27 mouse cellular contexts compared by ENCODE assay signal in genomic region chr16:38363657-38364056, GRCm38 (mm10). TPM values are rescaled to one million over a fixed set of nuclear protein-coding genes. Genes with fewer than 3 reads are reported as not detected.
DNase-seq lines count a peak whose midpoint lies in the region; ATAC-seq and TF ChIP-seq lines count a peak whose summit lies in the region.
"Had no signal": no experiment of that assay in that cellular context is flagged by ENCODE, and none has a peak within 500 bp of the region (broad histone marks: within the 10 kb centered on the region; RNA-seq: fewer than 3 reads in every experiment).

No protein-coding gene starts in this region.

- intact Hi-C loops in gastrocnemius, adult 2 months (cut with DNase I), result loop anchor here (5.0 kb wide), 1 partner anchor 34 kb away; no protein-coding TSS in a partner anchor
- intact Hi-C loops in gastrocnemius, postnatal 14 days (cut with DNase I; ENCODE audit: low total_unique reads), result no loop called here

- TF ChIP-seq CTCF in gastrocnemius, adult 2 months (IDR thresholded peaks at IDR 0.05), result no peak

- ATAC-seq in liver, embryonic 11.5 days (replicated peaks; ENCODE audit: low FRiP score), result no peak
- ATAC-seq in liver, embryonic 12.5 days, result no peak
- ATAC-seq in stomach, embryonic 16.5 days (ENCODE audit: insufficient read depth, low FRiP score), result no peak
- ATAC-seq: CD4-positive, CD25-positive, alpha-beta regulatory T cell, adult 4 months had no signal

- H3K9ac ChIP-seq in liver, embryonic 11.5 days (ENCODE audit: low read depth, low read length), result no peak overlapping the region
- H3K9ac ChIP-seq in liver, embryonic 12.5 days, result no peak overlapping the region
- H3K9ac ChIP-seq in stomach, embryonic 16.5 days (ENCODE audit: low read length), result no peak overlapping the region
- H3K9ac ChIP-seq: hindbrain, embryonic 15.5 days; limb, embryonic 15.5 days had no signal

- H3K4me1 ChIP-seq in liver, embryonic 11.5 days (replicated peaks; ENCODE audit: control insufficient read depth, insufficient read depth, low read length), result peaks cover 23% of the 10 kb centered on the region
- H3K4me1 ChIP-seq in liver, embryonic 12.5 days, result peaks cover 65% of the 10 kb centered on the region
- peaks cover 7% of the 10 kb centered on the region; the same call in 1 of the 2 replicates for H3K4me1 ChIP-seq in stomach, embryonic 16.5 days (ENCODE audit: control insufficient read depth, insufficient read depth, low read length)
- peaks cover 21% of the 10 kb centered on the region for H3K4me1 ChIP-seq in limb, embryonic 10.5 days

- H3K27ac ChIP-seq in gastrocnemius, adult 2 months, result peak overlapping the region; percentile 92
- no peak overlapping the region for H3K27ac ChIP-seq in liver, embryonic 11.5 days (ENCODE audit: low read depth, low read length)
- no peak overlapping the region for H3K27ac ChIP-seq in liver, embryonic 12.5 days
- no peak overlapping the region for H3K27ac ChIP-seq in stomach, embryonic 16.5 days (ENCODE audit: low read length)
- H3K27ac ChIP-seq in limb, embryonic 10.5 days, result no peak overlapping the region
- H3K27ac ChIP-seq: hindbrain, embryonic 15.5 days; layer of hippocampus, adult 2 months; limb, embryonic 15.5 days had no signal

- 40% methylated on average over 7 of the region's 7 CpGs for WGBS in liver, embryonic 11.5 days
- 38% methylated on average over 7 of the region's 7 CpGs for WGBS in liver, embryonic 12.5 days (ENCODE audit: insufficient replicate concordance)
- WGBS in stomach, embryonic 16.5 days, result 75% methylated on average over 7 of the region's 7 CpGs
- WGBS in limb, embryonic 10.5 days, result 88% methylated on average over 7 of the region's 7 CpGs

- H3K9me3 ChIP-seq in liver, embryonic 11.5 days (ENCODE audit: control insufficient read depth, low read length), result no peaks in the 10 kb centered on the region
- H3K9me3 ChIP-seq in liver, embryonic 12.5 days (replicated peaks), result no peaks in the 10 kb centered on the region
- no peaks in the 10 kb centered on the region for H3K9me3 ChIP-seq in stomach, embryonic 16.5 days (replicated peaks; ENCODE audit: control insufficient read depth, low read length)
- no peaks in the 10 kb centered on the region for H3K9me3 ChIP-seq in limb, embryonic 10.5 days (replicated peaks)
- H3K9me3 ChIP-seq: hindbrain, embryonic 15.5 days; limb, embryonic 15.5 days had no signal

- no peaks in the 10 kb centered on the region for H3K36me3 ChIP-seq in liver, embryonic 11.5 days (ENCODE audit: control insufficient read depth, insufficient read depth, low read length)
- H3K36me3 ChIP-seq in liver, embryonic 12.5 days, result no peaks in the 10 kb centered on the region
- no peaks in the 10 kb centered on the region for H3K36me3 ChIP-seq in stomach, embryonic 16.5 days (ENCODE audit: control insufficient read depth, insufficient read depth, low read length)
- H3K36me3 ChIP-seq in limb, embryonic 10.5 days, result no peaks in the 10 kb centered on the region
- H3K36me3 ChIP-seq: hindbrain, embryonic 15.5 days; limb, embryonic 15.5 days had no signal

- H3K27me3 ChIP-seq in liver, embryonic 11.5 days (replicated peaks; ENCODE audit: control insufficient read depth, insufficient read depth, low read length), result no peaks in the 10 kb centered on the region
- H3K27me3 ChIP-seq in liver, embryonic 12.5 days (replicated peaks), result no peaks in the 10 kb centered on the region
- no peaks in the 10 kb centered on the region for H3K27me3 ChIP-seq in stomach, embryonic 16.5 days (ENCODE audit: control insufficient read depth, insufficient read depth, low read length)
- H3K27me3 ChIP-seq in limb, embryonic 10.5 days (ENCODE audit: low read depth, poor library complexity, severe bottlenecking), result no peaks in the 10 kb centered on the region
- H3K27me3 ChIP-seq: hindbrain, embryonic 15.5 days; limb, embryonic 15.5 days had no signal

- H3K4me2 ChIP-seq in liver, embryonic 11.5 days, result peak overlapping the region; percentile 4; the same call in 1 of the 2 replicates
- no peak overlapping the region for H3K4me2 ChIP-seq in liver, embryonic 12.5 days
- H3K4me2 ChIP-seq in stomach, embryonic 16.5 days (ENCODE audit: low read depth, low read length), result peak overlapping the region; percentile 30
- H3K4me2 ChIP-seq: hindbrain, embryonic 15.5 days; limb, embryonic 15.5 days had no signal

- DNase-seq in gastrocnemius, adult 2 months, result peak; percentile 41
- DNase-seq in gastrocnemius, postnatal 14 days, result no peak
- no peak for DNase-seq in liver, embryonic 11.5 days (ENCODE audit: low spot score)
- DNase-seq in heart, postnatal 4 days, result peak; percentile 40
- no peak for DNase-seq in kidney, postnatal 25 days
- DNase-seq in limb, embryonic 10.5 days (ENCODE audit: low spot score), result no peak
- DNase-seq: adrenal gland, postnatal 14 days; cerebellum, adult 11 months; cerebellum, postnatal 25 days; embryo, embryonic 11 days; kidney, adult 2 months; kidney, postnatal 10 days; lung, adult 2 months; retina, postnatal 1 day; thymus, adult 18-20 months; thymus, postnatal 4 days had no signal

- H3K4me3 ChIP-seq in gastrocnemius, adult 2 months, result peak overlapping the region; percentile 79
- no peak overlapping the region for H3K4me3 ChIP-seq in liver, embryonic 11.5 days (ENCODE audit: low read depth, low read length)
- H3K4me3 ChIP-seq in liver, embryonic 12.5 days, result no peak overlapping the region
- peak overlapping the region; percentile 31 for H3K4me3 ChIP-seq in stomach, embryonic 16.5 days (replicated peaks; ENCODE audit: low read length)
- no peak overlapping the region for H3K4me3 ChIP-seq in limb, embryonic 10.5 days
- H3K4me3 ChIP-seq: hindbrain, embryonic 15.5 days; layer of hippocampus, adult 2 months had no signal

RNA-seq across cellular contexts. Expression of gene Popdc2, which starts 1.6 kb away (rescaled TPM):
- total RNA-seq in gastrocnemius, adult 2 months (2021), result 10 to 100 TPM; 55.5 to 61.6 TPM
- 10 to 100 TPM; 56.1 to 66.9 TPM for total RNA-seq in gastrocnemius, postnatal 14 days (2021)
- 14.8 and 15.8 TPM in 2 replicates for polyA plus RNA-seq in liver, embryonic 11.5 days (2014; fragmentation: Nextera tagmentation; extraction: Ambion mirVana)
- polyA plus RNA-seq in liver, embryonic 12.5 days (2016; fragmentation: Nextera tagmentation; extraction: Ambion mirVana), result 20.3 and 24.8 TPM in 2 replicates
- total RNA-seq in heart, postnatal 4 days (2021), result 100 to 1,000 TPM; 764 to 831 TPM
- polyA plus RNA-seq in stomach, embryonic 16.5 days (2015; fragmentation: Nextera tagmentation; extraction: Ambion mirVana), result 12.3 and 16.2 TPM in 2 replicates
- 1.3 and 3.1 TPM in 2 replicates for polyA plus RNA-seq in limb, embryonic 10.5 days (2016; fragmentation: Nextera tagmentation; extraction: Ambion mirVana)

RNA-seq across cellular contexts. Expression of gene Gm21987, which starts 16.8 kb away (rescaled TPM):
- total RNA-seq in gastrocnemius, adult 2 months (2021), result not detected
- total RNA-seq in gastrocnemius, postnatal 14 days (2021), result not detected
- not detected in 2 replicates for polyA plus RNA-seq in liver, embryonic 11.5 days (2014; fragmentation: Nextera tagmentation; extraction: Ambion mirVana)
- not detected in 2 replicates for polyA plus RNA-seq in liver, embryonic 12.5 days (2016; fragmentation: Nextera tagmentation; extraction: Ambion mirVana)
- total RNA-seq in heart, postnatal 4 days (2021), result 1 to 10 TPM; 1.1 to 1.6 TPM
- 0.52 and 0.90 TPM in 2 replicates for polyA plus RNA-seq in stomach, embryonic 16.5 days (2015; fragmentation: Nextera tagmentation; extraction: Ambion mirVana)
- not detected in 2 replicates for polyA plus RNA-seq in limb, embryonic 10.5 days (2016; fragmentation: Nextera tagmentation; extraction: Ambion mirVana)
- total RNA-seq: adrenal gland, postnatal 14 days; ES-E14; gastrocnemius, adult 8-10 months; layer of hippocampus, adult 2 months; midbrain, postnatal 0 days had no signal
- polyA plus RNA-seq: brain, embryonic 14.5 days; CD4-positive, CD25-positive, alpha-beta regulatory T cell, adult 4 months; forebrain, embryonic 11.5 days; hindbrain, embryonic 15.5 days; kidney, adult 2 months; lung, adult 2 months; midbrain, postnatal 0 days had no signal

RNA-seq across cellular contexts. Expression of gene Cox17, which starts 16.9 kb away (rescaled TPM):
- 100 to 1,000 TPM; 138 to 190 TPM for total RNA-seq in gastrocnemius, adult 2 months (2021)
- total RNA-seq in gastrocnemius, postnatal 14 days (2021), result 100 to 1,000 TPM; 134 to 137 TPM
- polyA plus RNA-seq in liver, embryonic 11.5 days (2014; fragmentation: Nextera tagmentation; extraction: Ambion mirVana), result 441 and 497 TPM in 2 replicates
- 404 and 417 TPM in 2 replicates for polyA plus RNA-seq in liver, embryonic 12.5 days (2016; fragmentation: Nextera tagmentation; extraction: Ambion mirVana)
- total RNA-seq in heart, postnatal 4 days (2021), result 100 to 1,000 TPM; 203 to 222 TPM
- polyA plus RNA-seq in stomach, embryonic 16.5 days (2015; fragmentation: Nextera tagmentation; extraction: Ambion mirVana), result 151 and 186 TPM in 2 replicates
- 119 and 132 TPM in 2 replicates for polyA plus RNA-seq in limb, embryonic 10.5 days (2016; fragmentation: Nextera tagmentation; extraction: Ambion mirVana)

RNA-seq across cellular contexts. Expression of gene Maats1, which starts 21.7 kb away (rescaled TPM):
- not detected for total RNA-seq in gastrocnemius, adult 2 months (2021)
- not detected for total RNA-seq in gastrocnemius, postnatal 14 days (2021)
- 0.05 TPM in 1 of 2 replicates, not detected in the other for polyA plus RNA-seq in liver, embryonic 11.5 days (2014; fragmentation: Nextera tagmentation; extraction: Ambion mirVana)
- 0.05 TPM in 1 of 2 replicates, not detected in the other for polyA plus RNA-seq in liver, embryonic 12.5 days (2016; fragmentation: Nextera tagmentation; extraction: Ambion mirVana)
- total RNA-seq in heart, postnatal 4 days (2021), result under 1 TPM in 1 of 2 experiments, not detected in 1; 0.09 TPM
- 0.15 TPM in 1 of 2 replicates, not detected in the other for polyA plus RNA-seq in stomach, embryonic 16.5 days (2015; fragmentation: Nextera tagmentation; extraction: Ambion mirVana)
- 0.10 TPM in 1 of 2 replicates, not detected in the other for polyA plus RNA-seq in limb, embryonic 10.5 days (2016; fragmentation: Nextera tagmentation; extraction: Ambion mirVana)
- total RNA-seq: gastrocnemius, adult 8-10 months had no signal
- polyA plus RNA-seq: limb, embryonic 15.5 days had no signal

Comparison
In these comparisons a context has a peak if more than half of its experiments do, and no peak if none do; other contexts are left out.
1. DNase-seq: peak in gastrocnemius, adult 2 months (single experiment) and heart, postnatal 4 days (single experiment); none in gastrocnemius, postnatal 14 days (single experiment), liver, embryonic 11.5 days (single experiment), kidney, postnatal 25 days (0 of 2) and limb, embryonic 10.5 days (single experiment).
2. H3K4me3 ChIP-seq: peak in gastrocnemius, adult 2 months (single experiment) and stomach, embryonic 16.5 days (single experiment); none in liver, embryonic 11.5 days (single experiment), liver, embryonic 12.5 days (single experiment) and limb, embryonic 10.5 days (single experiment).